8 mouse cellular contexts compared by ENCODE assay signal in the genomic region with DNA sequence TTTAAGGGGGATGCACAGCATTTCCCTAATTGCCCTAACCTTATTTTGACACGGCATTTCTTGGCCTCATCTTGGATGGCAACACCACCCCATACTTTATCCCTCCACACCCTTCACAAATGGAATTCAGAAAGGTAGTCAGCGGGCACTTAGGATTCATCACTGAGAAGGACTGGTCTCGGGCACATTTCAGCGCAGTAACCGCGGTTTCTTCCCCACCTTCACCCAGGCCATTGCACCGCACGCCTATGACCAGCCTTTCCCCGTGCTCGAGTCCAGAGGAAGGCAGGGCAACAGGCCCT. TPM values are rescaled to one million over a fixed set of nuclear protein-coding genes. Genes with fewer than 3 reads are reported as not detected.
DNase-seq lines count a peak whose midpoint lies in the region; ATAC-seq and TF ChIP-seq lines count a peak whose summit lies in the region.

No protein-coding gene starts in this region.

- no peak for TF ChIP-seq POLR2A in lung, adult 2 months (IDR thresholded peaks at IDR 0.05; ENCODE audit: borderline replicate concordance, extremely low read depth, low read depth, low read length)
- no peak for TF ChIP-seq POLR2A in myocyte (IDR thresholded peaks at IDR 0.05; ENCODE audit: insufficient read length, low read depth)

- H3K27ac ChIP-seq in embryonic facial prominence, embryonic 13.5 days: no peak overlapping the region
- H3K27ac ChIP-seq in intestine, embryonic 14.5 days (ENCODE audit: low read depth): no peak overlapping the region

- peaks cover 6% of the 10 kb centered on the region; the same call in 1 of the 2 replicates for H3K4me1 ChIP-seq in lung, adult 2 months (ENCODE audit: control insufficient read depth, insufficient read depth, low read length)
- H3K4me1 ChIP-seq in embryonic facial prominence, embryonic 13.5 days: peaks cover 42% of the 10 kb centered on the region
- H3K4me1 ChIP-seq in intestine, embryonic 14.5 days (replicated peaks; ENCODE audit: control insufficient read depth, insufficient read depth, low read length): peaks cover 20% of the 10 kb centered on the region

- no peak for TF ChIP-seq CTCF in lung, adult 2 months (IDR thresholded peaks at IDR 0.05; ENCODE audit: insufficient read depth, low read length)

- peak overlapping the region; percentile 96 for H3K9ac ChIP-seq in embryonic facial prominence, embryonic 13.5 days
- H3K9ac ChIP-seq in intestine, embryonic 14.5 days (ENCODE audit: low read length): peak overlapping the region; percentile 93

- 6% methylated on average over 10 of the region's 10 CpGs for WGBS in lung, adult 2 months
- 4% methylated on average over 10 of the region's 10 CpGs for WGBS in embryonic facial prominence, embryonic 13.5 days
- 4% methylated on average over 10 of the region's 10 CpGs for WGBS in intestine, embryonic 14.5 days

- H3K4me3 ChIP-seq in lung, adult 2 months (replicated peaks; ENCODE audit: extremely low read depth, low read depth, low read length): peak overlapping the region; percentile 93
- H3K4me3 ChIP-seq in embryonic facial prominence, embryonic 13.5 days: peak overlapping the region; percentile 90
- H3K4me3 ChIP-seq in intestine, embryonic 14.5 days (ENCODE audit: low read depth, low read length): peak overlapping the region; percentile 85
- peak overlapping the region; percentile 42 for H3K4me3 ChIP-seq in myocyte

- ATAC-seq in embryonic facial prominence, embryonic 13.5 days (ENCODE audit: insufficient number of reproducible peaks, insufficient read depth, low FRiP score, low TSS enrichment, low read depth): no peak
- no peak for ATAC-seq in intestine, embryonic 14.5 days (replicated peaks; ENCODE audit: low FRiP score, low TSS enrichment, low read depth)

- no peak for DNase-seq in lung, adult 2 months
- no peak for DNase-seq in lung, adult 18-20 months
- no peak for DNase-seq in intestine, embryonic 14.5 days (ENCODE audit: low spot score)
- DNase-seq in left cerebral cortex, adult 8-10 months (ENCODE audit: low spot score in 2 of 2): no peak
- no peak for DNase-seq in adrenal gland, postnatal 10 days
- no peak for DNase-seq in thymus, postnatal 36 days

- no peaks in the 10 kb centered on the region for H3K9me3 ChIP-seq in embryonic facial prominence, embryonic 13.5 days
- no peaks in the 10 kb centered on the region for H3K9me3 ChIP-seq in intestine, embryonic 14.5 days (ENCODE audit: control insufficient read depth, low read length)

- H3ac ChIP-seq in myocyte (ENCODE audit: control insufficient read depth, insufficient read length): peak overlapping the region; percentile 75

- H3K36me3 ChIP-seq in embryonic facial prominence, embryonic 13.5 days: no peaks in the 10 kb centered on the region
- H3K36me3 ChIP-seq in intestine, embryonic 14.5 days (ENCODE audit: control insufficient read depth, insufficient read depth, low read length): no peaks in the 10 kb centered on the region
- no peaks in the 10 kb centered on the region for H3K36me3 ChIP-seq in myocyte (ENCODE audit: control insufficient read depth, insufficient read depth)

- H3K27me3 ChIP-seq in embryonic facial prominence, embryonic 13.5 days: no peaks in the 10 kb centered on the region
- H3K27me3 ChIP-seq in intestine, embryonic 14.5 days (replicated peaks; ENCODE audit: control insufficient read depth, insufficient read depth, low read length): no peaks in the 10 kb centered on the region
- no peaks in the 10 kb centered on the region for H3K27me3 ChIP-seq in myocyte (ENCODE audit: control insufficient read depth, insufficient read depth, insufficient read length)

- peaks cover 25% of the 10 kb centered on the region for H3K79me2 ChIP-seq in myocyte (ENCODE audit: control insufficient read depth, insufficient read depth)

- peak overlapping the region; percentile 92 for H3K4me2 ChIP-seq in embryonic facial prominence, embryonic 13.5 days
- peak overlapping the region; percentile 93 for H3K4me2 ChIP-seq in intestine, embryonic 14.5 days (ENCODE audit: low read length)
- peak overlapping the region; percentile 97 for H3K4me2 ChIP-seq in myocyte (ENCODE audit: low read depth)

TF ChIP-seq in myocyte, 11 proteins besides CTCF, POLR2A, EP300 and RAD21:
- TF ChIP-seq CEBPB (IDR thresholded peaks at IDR 0.05; ENCODE audit: insufficient read depth, poor library complexity, severe bottlenecking) (no peak), TCF3 (IDR thresholded peaks at IDR 0.05; ENCODE audit: insufficient read length, low read depth) (no peak), MYOG (IDR thresholded peaks at IDR 0.05; ENCODE audit: control insufficient read depth in 1 of 3, insufficient read depth in 1 of 3, insufficient read length in 2 of 3, low read depth in 2 of 3) (no peak), USF1 (IDR thresholded peaks at IDR 0.05; ENCODE audit: low read depth) (no peak), MAX (IDR thresholded peaks at IDR 0.05; ENCODE audit: low read depth) (no peak), E2F4 (IDR thresholded peaks at IDR 0.05; ENCODE audit: insufficient read depth) (no peak), SRF (IDR thresholded peaks at IDR 0.05; ENCODE audit: control insufficient read depth, insufficient read length, low read depth) (no peak), POLR2AphosphoS2 (IDR thresholded peaks at IDR 0.05; ENCODE audit: insufficient read length, low read depth) (no peak), TCF12 (IDR thresholded peaks at IDR 0.05; ENCODE audit: insufficient read depth, poor library complexity, severe bottlenecking) (no peak), REST (IDR thresholded peaks at IDR 0.05; ENCODE audit: insufficient read depth, insufficient read length) (no peak), MYOD1 (IDR thresholded peaks at IDR 0.05; ENCODE audit: control insufficient read depth in 1 of 3, insufficient read length in 2 of 3, low read depth in 2 of 3) (no peak)

RNA-seq across cellular contexts. Expression of gene Fnbp1, which starts 1.1 kb away (rescaled TPM):
- 39.9 and 47.4 TPM in 2 replicates for polyA plus RNA-seq in lung, adult 2 months (2012; rRNA removed)
- 29.4 and 33.0 TPM in 2 replicates for polyA plus RNA-seq in embryonic facial prominence, embryonic 13.5 days (2015; fragmentation: Nextera tagmentation; extraction: Ambion mirVana)
- 31.1 and 31.4 TPM in 2 replicates for polyA plus RNA-seq in intestine, embryonic 14.5 days (2014; fragmentation: Nextera tagmentation; extraction: Ambion mirVana)
- polyA plus RNA-seq in myocyte (2012; fragmentation: generic; extraction: Trizol): 10.6 TPM
- total RNA-seq in left cerebral cortex, adult 8-10 months (2022): 100 to 1,000 TPM; 117 to 135 (median 123) TPM
- 10 to 100 TPM; 48.1 to 58.5 TPM for total RNA-seq in adrenal gland, postnatal 10 days (2021)

RNA-seq across cellular contexts. Expression of gene Gpr107, which starts 11.4 kb away (rescaled TPM):
- 20.8 and 24.4 TPM in 2 replicates for polyA plus RNA-seq in lung, adult 2 months (2012; rRNA removed)
- 39.8 and 42.8 TPM in 2 replicates for polyA plus RNA-seq in embryonic facial prominence, embryonic 13.5 days (2015; fragmentation: Nextera tagmentation; extraction: Ambion mirVana)
- 26.9 and 35.0 TPM in 2 replicates for polyA plus RNA-seq in intestine, embryonic 14.5 days (2014; fragmentation: Nextera tagmentation; extraction: Ambion mirVana)
- 35.2 TPM for polyA plus RNA-seq in myocyte (2012; fragmentation: generic; extraction: Trizol)
- total RNA-seq in left cerebral cortex, adult 8-10 months (2022): 10 to 100 TPM; 47.0 to 55.6 (median 48.1) TPM
- total RNA-seq in adrenal gland, postnatal 10 days (2021): 10 to 100 TPM; 41.7 to 56.4 TPM

Comparison
In these comparisons a context has a peak if more than half of its experiments do, and no peak if none do; other contexts are left out.
1. H3K4me3 ChIP-seq: peak in every context shown above with its lines; median percentile 93 in lung, adult 2 months; 90 in embryonic facial prominence, embryonic 13.5 days; 85 in intestine, embryonic 14.5 days; 42 in myocyte.